Mouse (Mus musculus): ENCODE measurements at regions not wholly inside any gene's neighbourhood (a gene's known extent, or its start where the extent isn't known, plus 50 kb on each side); places are given as distances from the start of the nearest gene placed in this dataset.
"Not testable (repeated sequence)": the region's sequence is repeated elsewhere in the genome, so short reads cannot be mapped to it uniquely, and the experiment has no call there.

DNA sequence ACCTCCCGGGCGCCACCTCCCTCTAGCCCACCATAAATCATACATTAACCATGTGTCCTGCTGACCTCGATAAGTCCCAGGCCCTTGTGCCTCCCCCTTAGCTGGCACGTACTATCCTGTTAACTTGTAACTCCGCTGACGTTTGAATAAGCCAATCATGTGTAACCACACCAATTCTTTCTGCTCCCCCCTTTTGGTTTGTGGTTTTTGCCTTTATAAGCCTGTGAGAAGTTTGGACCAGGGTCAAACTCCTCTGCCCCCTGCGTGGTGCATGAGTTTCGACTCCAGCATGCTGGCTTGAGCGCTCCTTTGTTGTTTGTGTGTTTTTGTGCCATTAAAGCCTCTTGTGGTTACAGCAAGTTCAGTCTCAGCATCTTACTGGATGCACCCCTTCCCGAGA lies 138.4 kb upstream of the Samt2 start:
- H3K27ac ChIP-seq; H3K27me3 ChIP-seq (replicated peaks); H3K36me3 ChIP-seq; H3K4me2 ChIP-seq; H3K9ac ChIP-seq; H3K4me1 ChIP-seq; ATAC-seq (ENCODE audit: insufficient read depth, low FRiP score, low read depth); H3K4me3 ChIP-seq (replicated peaks); H3K9me3 ChIP-seq: not testable (repeated sequence)
- WGBS: 78% methylated on average over 10 of the region's 10 CpGs

DNA sequence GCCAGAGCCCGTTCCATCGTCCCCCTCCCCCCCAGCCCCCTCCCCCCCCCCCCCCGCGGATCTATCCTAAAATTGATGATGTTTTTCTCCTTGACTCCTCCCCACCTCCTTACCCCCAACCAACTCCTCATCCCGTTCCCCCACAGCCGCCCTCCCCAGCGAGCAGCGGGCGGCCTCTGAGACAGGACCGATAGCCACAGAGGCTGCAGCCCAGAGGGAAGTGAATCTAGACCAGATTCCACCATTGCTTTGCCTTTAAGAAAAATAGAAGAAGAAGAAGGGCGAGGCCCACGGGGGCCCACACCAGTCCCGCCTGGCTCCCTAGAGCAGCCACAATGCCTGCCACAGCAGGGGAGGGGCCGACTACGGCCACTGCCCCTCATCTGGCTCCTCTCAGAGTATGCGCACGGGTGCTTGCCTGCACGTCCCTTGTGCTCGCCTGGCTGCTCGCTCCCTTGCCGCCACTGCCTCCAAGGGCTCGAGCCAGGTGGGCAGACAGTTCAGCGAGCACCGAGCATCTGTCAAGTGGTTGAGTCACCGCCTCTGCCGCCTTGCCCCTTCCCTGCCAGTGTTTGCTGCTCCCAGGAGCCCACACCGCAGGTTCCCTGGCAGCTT lies 134.6 kb upstream of the Samt2 start:
- WGBS: 43% methylated on average over 25 of the region's 27 CpGs
- Histone ChIP-seq H3K4me3 (replicated peaks) (peak overlapping the region; percentile 21), H3K27me3 (replicated peaks) (no peaks in the 10 kb centered on the region), H3K27ac (no peak overlapping the region), H3K9ac (no peak overlapping the region), H3K4me1 (no peaks in the 10 kb centered on the region), H3K36me3 (no peaks in the 10 kb centered on the region), H3K4me2 (peak overlapping the region; percentile 38), H3K9me3 (no peaks in the 10 kb centered on the region)
- no peak for ATAC-seq (ENCODE audit: insufficient read depth, low FRiP score, low read depth)

DNA sequence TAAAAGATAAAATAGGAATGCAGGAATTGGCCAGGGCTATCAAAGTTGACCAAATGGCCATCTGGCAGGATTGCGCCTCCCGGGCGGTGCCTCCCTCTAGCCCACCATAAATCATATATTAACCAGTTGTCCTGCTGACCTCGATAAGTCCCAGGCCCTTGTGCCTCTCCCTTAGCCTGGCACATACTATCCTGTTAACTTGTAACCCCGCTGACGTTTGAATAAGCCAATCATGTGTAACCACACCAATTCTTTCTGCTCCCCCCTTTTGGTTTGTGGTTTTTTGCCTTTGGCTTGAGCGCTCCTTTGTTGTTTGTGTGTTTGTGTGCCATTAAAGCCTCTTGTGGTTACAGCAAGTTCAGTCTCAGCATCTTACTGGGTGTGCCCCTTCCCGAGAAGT lies 133.4 kb upstream of the Samt2 start:
- 88% methylated on average over 8 of the region's 8 CpGs for WGBS
- not testable (repeated sequence) for H3K9me3 ChIP-seq; H3K36me3 ChIP-seq; H3K4me2 ChIP-seq; H3K4me3 ChIP-seq (replicated peaks); H3K27ac ChIP-seq; ATAC-seq (ENCODE audit: insufficient read depth, low FRiP score, low read depth); H3K9ac ChIP-seq; H3K4me1 ChIP-seq; H3K27me3 ChIP-seq (replicated peaks)

DNA sequence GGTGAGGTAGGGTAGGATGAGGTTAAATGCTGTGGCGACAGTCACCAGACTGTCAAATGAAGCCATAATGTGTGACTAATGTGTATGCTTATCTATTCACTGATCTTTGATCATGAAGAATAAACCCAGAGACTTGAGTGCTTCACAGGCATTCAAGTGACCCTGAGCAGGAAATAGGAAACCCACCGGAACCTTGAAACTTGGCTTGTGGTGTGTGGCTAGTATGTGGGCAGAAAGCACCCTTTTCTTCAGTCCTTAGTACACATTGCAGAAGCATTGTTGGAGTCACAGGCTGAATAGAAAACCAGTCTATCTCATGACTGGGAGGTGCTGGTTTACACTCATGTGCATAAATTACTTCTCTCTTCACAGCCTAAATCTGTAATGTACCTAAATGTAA lies 91.4 kb upstream of the Samt2 start:
- 90% methylated on average over 1 of the region's 2 CpGs for WGBS
- H3K9me3 ChIP-seq; H3K27me3 ChIP-seq (replicated peaks); H3K4me3 ChIP-seq (replicated peaks); H3K36me3 ChIP-seq; H3K9ac ChIP-seq; H3K4me2 ChIP-seq; ATAC-seq (ENCODE audit: insufficient read depth, low FRiP score, low read depth); H3K4me1 ChIP-seq; H3K27ac ChIP-seq: not testable (repeated sequence)
